Mouse (Mus musculus): ENCODE measurements at regions not wholly inside any gene's neighbourhood (a gene's known extent, or its start where the extent isn't known, plus 50 kb on each side); places are given as distances from the start of the nearest gene placed in this dataset.

DNA sequence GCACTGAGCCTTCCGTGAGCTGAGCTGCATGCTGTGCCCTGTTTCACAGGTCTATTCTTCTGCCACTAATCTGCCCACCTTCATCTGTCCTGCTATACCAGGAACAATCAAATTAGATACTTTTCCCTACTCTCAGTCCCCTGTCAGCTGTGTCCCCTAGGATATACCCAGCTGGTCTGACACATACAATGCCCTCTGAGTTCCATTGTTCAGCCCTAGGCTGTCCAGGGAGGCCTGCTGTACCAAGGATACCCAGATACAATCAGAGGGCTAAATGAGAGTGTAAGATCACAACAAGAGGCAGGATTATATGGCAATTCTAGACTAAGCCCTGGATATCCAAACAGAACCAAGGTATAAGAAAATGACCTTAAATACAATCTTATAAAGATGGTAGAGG is 487.6 kb upstream of the Dab2 start:
- TF ChIP-seq CTCF (IDR thresholded peaks at IDR 0.05; ENCODE audit: low read depth, low read length) (no peak), POLR2A (IDR thresholded peaks at IDR 0.05; ENCODE audit: extremely low read depth, insufficient read depth, low read length) (no peak)
